Mouse (Mus musculus): ENCODE data around the gene Cfap45. TPM values are rescaled to one million over a fixed set of nuclear protein-coding genes. Genes with fewer than 3 reads are reported as not detected.

Gene Cfap45
- 1 to 10 TPM; 1.2 to 1.6 TPM for total RNA-seq (2023)

GRCm38 (mm10) chr1:172520576-172521440 is at the start of gene Cfap45:
TSS of gene Cfap45 (plus strand) at chr1:172520801.

GRCm38 (mm10) chr1:172475054-172475741 is 45.4 kb upstream of the Cfap45 start, which contains the start of gene Slamf9:
TSS of gene Slamf9 (plus strand) at chr1:172475358.

GRCm38 (mm10) chr1:172481540-172482280 is 38.9 kb upstream of the Cfap45 start, which contains the start of gene Igsf9:
TSS of gene Igsf9 (plus strand) at chr1:172481788.

GRCm38 (mm10) chr1:172499765-172500441 is 20.7 kb upstream of the Cfap45 start, which contains the start of gene Tagln2:
TSS of gene Tagln2 (plus strand) at chr1:172500047.

GRCm38 (mm10) chr1:172555638-172556037 is 35.0 kb downstream of the Cfap45 start, which contains the start of gene Vsig8:
TSS of gene Vsig8 (plus strand) at chr1:172555938.

GRCm38 (mm10) chr1:172590385-172590784 is 69.8 kb downstream of the Cfap45 start, which contains the start of gene Slamf8:
TSS of gene Slamf8 (minus strand) at chr1:172590568.

Other genes starting within 250 kb of the Cfap45 start
- gene Atp1a2, start 222.7 kb upstream of the Cfap45 start, total RNA-seq (2023) = not detected
- not detected for gene Kcnj9, start 191.5 kb upstream of the Cfap45 start, total RNA-seq (2023)
- under 1 TPM; 0.21 to 0.96 TPM for gene Kcnj10, start 179.6 kb upstream of the Cfap45 start, total RNA-seq (2023)
- 10 to 100 TPM; 30.8 to 34.7 TPM for gene Pigm, start 144.3 kb upstream of the Cfap45 start, total RNA-seq (2023)
- gene Slamf9, start 45.4 kb upstream of the Cfap45 start, total RNA-seq (2023) = 1 to 10 TPM; 2.1 to 4.4 TPM
- gene Igsf9, start 39.0 kb upstream of the Cfap45 start, total RNA-seq (2023) = 10 to 100 TPM; 10.7 to 11.0 TPM
- gene Tagln2, start 20.8 kb upstream of the Cfap45 start, total RNA-seq (2023) = 100 to 1,000 TPM; 108 to 129 TPM
- not detected for gene Vsig8, start 35.1 kb downstream of the Cfap45 start, total RNA-seq (2023)
- not detected for gene Slamf8, start 69.8 kb downstream of the Cfap45 start, total RNA-seq (2023)
- gene Fcrl6, start 81.8 kb downstream of the Cfap45 start, total RNA-seq (2023) = not detected
- gene Dusp23, start 112.2 kb downstream of the Cfap45 start, total RNA-seq (2023) = under 1 TPM; 0.53 to 0.64 TPM
- gene Crp, start 177.3 kb downstream of the Cfap45 start, total RNA-seq (2023) = not detected

Measured in B cell, adult 67 days (primary cell).